Mouse (Mus musculus) erythroblast, embryonic 14.5 days (primary cell): ENCODE measurements around the gene Cdh12. TPM values are rescaled to one million over a fixed set of nuclear protein-coding genes. Genes with fewer than 3 reads are reported as not detected.
"Not testable (repeated sequence)": the region's sequence is repeated elsewhere in the genome, so short reads cannot be mapped to it uniquely, and the experiment has no call there.

Experiments
- H3K27me3 ChIP-seq: 2 replicates; pipeline ENCODE4 v1.6.1; 2012; ENCODE audit warnings: inconsistent platforms; ENCODE audit not compliant: control insufficient read depth
- H3K36me3 ChIP-seq: 2 replicates; pipeline ENCODE4 v1.6.1; 2012; ENCODE audit warnings: mild to moderate bottlenecking, inconsistent platforms; ENCODE audit not compliant: control insufficient read depth
- H3K4me1 ChIP-seq: 2 replicates; pipeline ENCODE4 v1.6.1; 2012; ENCODE audit warnings: inconsistent platforms; ENCODE audit not compliant: control insufficient read depth
- H3K4me3 ChIP-seq: replicated peaks from 2 replicates; pipeline ENCODE3; 2012; ENCODE audit warnings: moderate library complexity, mild to moderate bottlenecking, inconsistent platforms
- H3K9me3 ChIP-seq: 2 replicates; pipeline ENCODE4 v1.6.1; 2012; ENCODE audit warnings: low read length, inconsistent platforms, mixed read lengths; ENCODE audit not compliant: control insufficient read depth
- GATA1 ChIP-seq: IDR thresholded peaks from 2 replicates; pipeline ENCODE4 v1.6.1; 2012; ENCODE audit warnings: low read length, inconsistent platforms, mixed read lengths
- TAL1 ChIP-seq: IDR thresholded peaks from 3 replicates; pipeline ENCODE4 v1.6.1; 2012; ENCODE audit warnings: low read length, inconsistent platforms, mixed read lengths
- polyA plus RNA-seq: library from polyadenylated mRNA; stranded (reverse); fragments of >175 nt; gene quantifications from 2 replicates; pipeline ENCODE4 v1.2.3, GENCODE M21; 2012

The Cdh12 gene
- polyA plus RNA-seq, 1 experiment: not detected

DNA sequence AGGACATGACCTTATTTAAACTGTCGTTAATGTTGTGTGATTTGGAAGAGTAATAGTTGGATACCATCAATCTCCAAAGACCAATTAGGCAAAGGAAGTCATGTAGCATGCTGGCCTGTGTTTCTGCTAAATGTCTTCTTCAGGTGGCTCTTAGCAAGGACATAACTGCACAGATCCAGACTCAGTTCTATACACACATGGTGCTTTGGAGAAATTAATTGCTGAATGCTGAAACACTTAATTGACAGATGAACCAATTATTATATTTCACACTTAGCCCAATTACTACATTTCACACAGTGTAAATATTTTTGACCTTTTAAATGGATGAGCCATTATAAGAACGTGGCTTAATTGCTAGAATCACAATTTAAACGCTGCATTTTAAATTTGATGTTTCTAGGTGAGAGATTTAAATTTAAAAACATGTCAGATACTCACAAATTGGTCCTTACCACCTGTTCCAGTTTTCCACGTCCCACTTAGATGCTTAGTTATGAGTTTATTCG is 133.6 kb downstream of the Cdh12 start:
- TF ChIP-seq TAL1: no peak
- no peaks in the 10 kb centered on the region for H3K9me3 ChIP-seq
- no peak overlapping the region for H3K4me3 ChIP-seq
- no peaks in the 10 kb centered on the region for H3K36me3 ChIP-seq
- H3K27me3 ChIP-seq: no peaks in the 10 kb centered on the region
- H3K4me1 ChIP-seq: no peaks in the 10 kb centered on the region

GRCm38 (mm10) chr15:20591599-20591998 is 142.5 kb downstream of the Cdh12 start:
- H3K4me1 ChIP-seq: no peaks in the 10 kb centered on the region
- H3K27me3 ChIP-seq: no peaks in the 10 kb centered on the region
- TF ChIP-seq GATA1 (no peak), TAL1 (no peak)

DNA sequence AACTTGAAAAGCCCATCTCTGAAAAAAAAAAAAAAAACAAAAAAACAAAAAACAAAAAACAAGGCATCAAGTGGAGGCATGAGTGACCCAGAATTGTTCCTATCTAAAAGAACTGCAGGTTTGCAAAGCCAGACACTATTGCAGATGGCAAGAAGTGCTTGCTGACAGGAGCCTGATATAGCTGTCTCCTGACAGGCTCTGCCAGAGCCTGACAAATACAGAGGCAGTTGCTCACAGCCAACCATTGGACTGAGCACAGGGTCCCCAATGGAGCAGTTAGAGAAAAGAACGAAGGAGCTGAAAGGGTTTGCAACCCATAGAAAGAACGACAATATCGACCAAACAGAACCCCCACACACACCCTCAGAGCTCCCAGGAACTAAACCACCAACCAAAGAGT is 156.7 kb downstream of the Cdh12 start:
- H3K9me3 ChIP-seq, H3K4me3 ChIP-seq, H3K36me3 ChIP-seq, H3K27me3 ChIP-seq, H3K4me1 ChIP-seq: not testable (repeated sequence)

More at GRCm38 (mm10) chr15:20591599-20591998, 142.5 kb downstream of the Cdh12 start:
- H3K36me3 ChIP-seq: no peaks in the 10 kb centered on the region
- no peaks in the 10 kb centered on the region for H3K9me3 ChIP-seq
- H3K4me3 ChIP-seq: no peak overlapping the region

GRCm38 (mm10) chr15:20634593-20634992 is 185.5 kb downstream of the Cdh12 start:
- TF ChIP-seq GATA1 (no peak), TAL1 (no peak)
- no peaks in the 10 kb centered on the region for H3K9me3 ChIP-seq

GRCm38 (mm10) chr15:20639155-20639554 is 190.1 kb downstream of the Cdh12 start:
- Histone ChIP-seq H3K27me3 (no peaks in the 10 kb centered on the region), H3K4me1 (no peaks in the 10 kb centered on the region), H3K9me3 (no peaks in the 10 kb centered on the region), H3K36me3 (no peaks in the 10 kb centered on the region), H3K4me3 (no peak overlapping the region)
- TF ChIP-seq TAL1 (no peak), GATA1 (no peak)

More at GRCm38 (mm10) chr15:20634593-20634992, 185.5 kb downstream of the Cdh12 start:
- no peaks in the 10 kb centered on the region for H3K36me3 ChIP-seq
- no peak overlapping the region for H3K4me3 ChIP-seq
- H3K27me3 ChIP-seq: no peaks in the 10 kb centered on the region
- H3K4me1 ChIP-seq: no peaks in the 10 kb centered on the region

- Histone ChIP-seq H3K27me3 (no peaks in the 10 kb centered on the region), H3K36me3 (no peaks in the 10 kb centered on the region), H3K4me1 (no peaks in the 10 kb centered on the region), H3K9me3 (no peaks in the 10 kb centered on the region), H3K4me3 (no peak overlapping the region)
- TF ChIP-seq GATA1 (no peak), TAL1 (no peak)
Observed at GRCm38 (mm10) chr15:20642905-20643414, 193.9 kb downstream of the Cdh12 start.

- Histone ChIP-seq H3K4me1 (no peaks in the 10 kb centered on the region), H3K36me3 (no peaks in the 10 kb centered on the region), H3K9me3 (no peaks in the 10 kb centered on the region), H3K27me3 (no peaks in the 10 kb centered on the region), H3K4me3 (no peak overlapping the region)
- no peak for TF ChIP-seq TAL1
- no peak for TF ChIP-seq GATA1
Observed at GRCm38 (mm10) chr15:20660221-20660620, 211.2 kb downstream of the Cdh12 start.

DNA sequence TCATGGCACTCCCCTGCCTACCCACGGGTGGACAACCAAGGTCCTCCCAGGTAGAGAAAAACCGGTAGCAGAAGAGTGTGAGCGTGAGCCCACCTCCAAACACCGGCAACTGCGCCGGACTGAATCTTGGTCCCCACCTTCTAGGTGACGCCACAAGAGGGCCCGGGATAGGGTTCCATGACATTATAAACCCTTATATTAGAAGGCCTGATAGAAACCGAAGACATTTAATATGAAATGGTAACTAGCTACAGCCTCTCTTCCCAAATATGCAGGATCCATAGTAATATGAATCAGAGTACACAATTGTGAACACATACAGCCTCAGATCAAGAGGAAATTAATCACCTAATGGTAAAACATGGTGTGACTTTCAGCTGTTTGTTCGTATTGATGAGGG is 217.6 kb downstream of the Cdh12 start, which contains the start of gene Acot10:
Gene Acot10, minus strand, starts transcription at position 101 of the 400 bp plus-strand sequence.
- no peaks in the 10 kb centered on the region for H3K27me3 ChIP-seq
- H3K36me3 ChIP-seq: no peaks in the 10 kb centered on the region
- H3K4me3 ChIP-seq: no peak within 1 kb of the TSS
- H3K4me1 ChIP-seq: no peaks in the 10 kb centered on the region
- TF ChIP-seq TAL1: no peak
- no peak for TF ChIP-seq GATA1
- no peaks in the 10 kb centered on the region; the same call in 1 of the 2 replicates for H3K9me3 ChIP-seq

- Histone ChIP-seq H3K27me3 (no peaks in the 10 kb centered on the region), H3K4me1 (no peaks in the 10 kb centered on the region), H3K36me3 (no peaks in the 10 kb centered on the region), H3K9me3 (no peaks in the 10 kb centered on the region; the same call in 1 of the 2 replicates), H3K4me3 (no peak overlapping the region)
- TF ChIP-seq TAL1: no peak
- no peak for TF ChIP-seq GATA1
Observed at GRCm38 (mm10) chr15:20667350-20667749, 218.3 kb downstream of the Cdh12 start.

GRCm38 (mm10) chr15:20667989-20668388 is 218.9 kb downstream of the Cdh12 start:
- H3K9me3 ChIP-seq: no peaks in the 10 kb centered on the region; the same call in 1 of the 2 replicates
- no peak overlapping the region for H3K4me3 ChIP-seq
- TF ChIP-seq GATA1 (no peak), TAL1 (no peak)
- H3K36me3 ChIP-seq: no peaks in the 10 kb centered on the region
- H3K27me3 ChIP-seq: no peaks in the 10 kb centered on the region
- no peaks in the 10 kb centered on the region for H3K4me1 ChIP-seq

DNA sequence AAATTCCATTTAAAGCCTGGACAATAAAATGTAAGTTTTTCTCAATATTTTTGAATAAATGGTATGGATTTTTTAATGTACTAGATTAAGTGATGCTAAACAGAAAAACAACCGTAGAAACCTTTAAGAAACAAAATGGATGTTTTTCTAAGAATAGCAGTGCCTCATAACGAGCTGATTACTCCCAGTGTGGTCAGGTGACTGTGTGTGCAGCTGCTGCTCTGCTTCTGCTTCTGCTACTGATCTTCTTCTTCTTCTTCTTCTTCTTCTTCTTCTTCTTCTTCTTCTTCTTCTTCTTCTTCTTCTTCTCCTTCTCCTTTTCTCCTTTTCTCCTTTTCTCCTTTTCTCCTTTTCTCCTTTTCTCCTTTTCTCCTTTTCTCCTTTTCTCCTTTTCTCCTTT is 220.4 kb downstream of the Cdh12 start:
- not testable (repeated sequence) for H3K4me1 ChIP-seq, H3K9me3 ChIP-seq, H3K36me3 ChIP-seq, H3K4me3 ChIP-seq, H3K27me3 ChIP-seq
